Mouse (Mus musculus) stomach, embryonic 14.5 days (tissue): ENCODE data around the gene C1qtnf7. TPM values are rescaled to one million over a fixed set of nuclear protein-coding genes. Genes with fewer than 3 reads are reported as not detected.

Experiments used
- ATAC-seq: fragments of 200-750 bp; cut with Nextera tagmentation; 2 replicates; pipeline ENCODE4 v1.8.0; 2017; ENCODE audit warnings: low read depth, moderate TSS enrichment; ENCODE audit not compliant: insufficient number of reproducible peaks, insufficient read depth, low FRiP score
- H3K27ac ChIP-seq: fragments of 300-500 bp; sonication (generic); 2 replicates; pipeline ENCODE4 v1.5.1; 2014; ENCODE audit warnings: mild to moderate bottlenecking, low read length, moderate library complexity, mixed read lengths
- H3K27me3 ChIP-seq: fragments of 300-500 bp; sonication (generic); 2 replicates; pipeline ENCODE4 v1.6.1; 2014; ENCODE audit warnings: low read length, control low read depth, mixed read lengths; ENCODE audit not compliant: control insufficient read depth, insufficient read depth
- H3K36me3 ChIP-seq: fragments of 300-500 bp; sonication (generic); 2 replicates; pipeline ENCODE4 v1.6.1; 2014; ENCODE audit warnings: mild to moderate bottlenecking, control low read depth, low read length, moderate library complexity, mixed read lengths; ENCODE audit not compliant: control insufficient read depth, insufficient read depth
- H3K4me1 ChIP-seq: fragments of 300-500 bp; sonication (generic); 2 replicates; pipeline ENCODE4 v1.6.1; 2014; ENCODE audit warnings: low read length, control low read depth, mixed read lengths; ENCODE audit not compliant: control insufficient read depth, insufficient read depth
- H3K4me2 ChIP-seq: fragments of 300-500 bp; sonication (generic); replicated peaks from 2 replicates; pipeline ENCODE4 v1.6.1; 2014; ENCODE audit warnings: low read depth, low read length, control low read depth
- H3K4me3 ChIP-seq: fragments of 300-500 bp; sonication (generic); 2 replicates; pipeline ENCODE4 v1.5.1; 2014; ENCODE audit warnings: low read depth, low read length, control low read depth
- H3K9ac ChIP-seq: fragments of 300-500 bp; sonication (generic); replicated peaks from 2 replicates; pipeline ENCODE4 v1.6.1; 2014; ENCODE audit warnings: low read depth, mild to moderate bottlenecking, control low read depth, low read length, moderate library complexity, mixed read lengths
- H3K9me3 ChIP-seq: fragments of 300-500 bp; sonication (generic); 2 replicates; pipeline ENCODE4 v1.6.1; 2016; ENCODE audit warnings: low read depth, low read length, control low read depth; ENCODE audit not compliant: control insufficient read depth
- WGBS: fragments of 180-500 bp; shearing (Covaris S2); extraction: QIAGEN DNeasy Blood & Tissue Kit; methylation state at CpG from one replicate; pipeline ENCODE4 v1.1.7; 2014; 5-methylcytosine and 5-hydroxymethylcytosine counted together
- polyA plus RNA-seq: library from polyadenylated mRNA; unstranded; fragments of >200 nt; fragmentation: Nextera tagmentation; extraction: Ambion mirVana; gene quantifications from 2 replicates; pipeline ENCODE4 v1.2.1, GENCODE M21; 2014

C1qtnf7 gene
- polyA plus RNA-seq, 1 experiment from 2014 or later: 17.3 TPM

DNA sequence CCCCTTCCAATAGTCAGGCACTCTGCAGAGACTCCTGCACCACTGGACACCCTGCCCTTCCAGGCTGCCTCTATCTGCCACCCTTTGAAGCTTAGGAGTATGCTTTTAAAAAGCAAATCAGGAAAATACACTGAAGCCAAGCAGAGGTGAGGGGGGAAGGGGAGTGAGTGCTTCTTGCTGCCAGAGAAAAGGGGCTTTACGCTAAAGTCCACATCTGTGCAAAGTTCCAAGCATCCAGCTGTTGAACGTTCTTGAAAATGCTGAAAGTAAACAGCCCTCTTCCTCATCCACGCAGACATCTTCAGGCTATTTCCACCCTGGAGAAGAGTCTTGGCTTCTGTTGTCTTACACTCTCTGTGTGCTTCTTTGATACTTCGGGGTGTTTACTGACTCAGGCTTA is 34.6 kb downstream of the C1qtnf7 start:
- H3K27me3 ChIP-seq: no peaks in the 10 kb centered on the region
- no peak overlapping the region for H3K9ac ChIP-seq
- 23% methylated on average over 4 of the region's 4 CpGs for WGBS
- peak overlapping the region; percentile 88 for H3K27ac ChIP-seq
- H3K9me3 ChIP-seq: no peaks in the 10 kb centered on the region
- peaks cover 18% of the 10 kb centered on the region; the same call in 1 of the 2 replicates for H3K4me1 ChIP-seq
- H3K36me3 ChIP-seq: no peaks in the 10 kb centered on the region
- peak; percentile 59; the same call in 1 of the 2 replicates for ATAC-seq
- H3K4me2 ChIP-seq: peak overlapping the region; percentile 24
- H3K4me3 ChIP-seq: no peak overlapping the region

DNA sequence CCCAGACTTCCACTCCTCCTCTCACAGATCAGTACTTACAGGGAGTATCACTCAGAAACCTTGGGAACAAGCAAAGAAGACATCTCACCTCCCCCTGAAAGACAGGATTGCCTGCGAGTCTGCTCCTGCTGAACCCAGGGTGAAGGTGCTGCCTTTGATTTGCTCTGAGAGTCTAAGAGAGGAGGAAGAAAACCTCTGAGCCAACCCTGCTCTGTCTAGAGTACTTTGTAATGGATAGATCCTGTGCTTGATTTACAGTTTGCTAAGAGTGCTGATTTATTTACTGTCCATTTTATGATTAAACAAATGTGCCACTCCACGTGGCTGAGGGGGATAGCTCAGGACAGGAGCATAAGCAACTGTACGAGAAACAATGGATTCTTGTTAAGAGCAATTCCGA is 35.1 kb downstream of the C1qtnf7 start:
- Histone ChIP-seq H3K36me3 (no peaks in the 10 kb centered on the region), H3K27me3 (no peaks in the 10 kb centered on the region), H3K27ac (peak overlapping the region; percentile 88), H3K9ac (no peak overlapping the region), H3K4me2 (peak overlapping the region; percentile 24; the same call in 1 of the 2 replicates), H3K4me1 (peaks cover 18% of the 10 kb centered on the region; the same call in 1 of the 2 replicates), H3K4me3 (no peak overlapping the region), H3K9me3 (no peaks in the 10 kb centered on the region)
- ATAC-seq: no peak
- WGBS: 19% methylated on average over 4 of the region's 4 CpGs

- Histone ChIP-seq H3K9ac (no peak overlapping the region), H3K4me3 (no peak overlapping the region), H3K27me3 (no peaks in the 10 kb centered on the region), H3K4me1 (peaks cover 6% of the 10 kb centered on the region; the same call in 1 of the 2 replicates), H3K27ac (no peak overlapping the region), H3K36me3 (no peaks in the 10 kb centered on the region), H3K9me3 (no peaks in the 10 kb centered on the region), H3K4me2 (no peak overlapping the region)
- no peak for ATAC-seq
- 49% methylated on average over 2 of the region's 2 CpGs for WGBS
These were observed 39.5 kb downstream of the C1qtnf7 start for GRCm38 (mm10) chr5:43554871-43555270.

DNA sequence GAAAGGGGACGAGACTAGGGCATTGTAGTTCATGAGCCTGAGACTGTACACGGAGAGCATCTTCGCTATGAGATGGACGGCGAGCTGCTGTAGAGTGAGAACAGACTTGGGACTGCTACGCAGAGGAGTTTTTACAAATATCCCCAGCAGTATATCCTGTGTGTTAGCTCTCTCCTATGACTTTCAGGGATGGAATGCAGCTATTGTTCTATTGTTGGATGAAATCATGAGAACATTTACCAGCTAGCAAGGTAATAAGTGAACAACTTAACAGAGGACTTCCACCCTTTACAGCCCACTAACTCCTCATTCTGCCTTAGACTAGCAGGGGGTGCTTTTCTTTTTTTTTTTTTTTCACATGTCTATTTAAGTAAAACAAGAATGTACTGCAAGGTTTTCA is 40.1 kb downstream of the C1qtnf7 start:
- no peak overlapping the region for H3K27ac ChIP-seq

GRCm38 (mm10) chr5:43557436-43557835 is 42.1 kb downstream of the C1qtnf7 start:
- no peak overlapping the region for H3K4me3 ChIP-seq
- ATAC-seq: no peak
- H3K9me3 ChIP-seq: no peaks in the 10 kb centered on the region
- WGBS: 84% methylated on average over 5 of the region's 5 CpGs
- no peaks in the 10 kb centered on the region for H3K36me3 ChIP-seq
- H3K4me2 ChIP-seq: no peak overlapping the region
- no peaks in the 10 kb centered on the region for H3K27me3 ChIP-seq
- H3K9ac ChIP-seq: no peak overlapping the region
- peaks cover 5% of the 10 kb centered on the region; the same call in 1 of the 2 replicates for H3K4me1 ChIP-seq
- no peak overlapping the region for H3K27ac ChIP-seq

More for the DNA sequence above, 40.1 kb downstream of the C1qtnf7 start:
- 84% methylated on average over 6 of the region's 6 CpGs for WGBS
- Histone ChIP-seq H3K4me2 (no peak overlapping the region), H3K4me3 (no peak overlapping the region), H3K9ac (no peak overlapping the region), H3K27me3 (no peaks in the 10 kb centered on the region), H3K9me3 (no peaks in the 10 kb centered on the region), H3K36me3 (no peaks in the 10 kb centered on the region), H3K4me1 (peaks cover 3% of the 10 kb centered on the region; the same call in 1 of the 2 replicates)
- no peak for ATAC-seq

GRCm38 (mm10) chr5:43561639-43562252 is 46.4 kb downstream of the C1qtnf7 start:
- no peak overlapping the region for H3K4me3 ChIP-seq
- peaks cover 5% of the 10 kb centered on the region; the same call in 1 of the 2 replicates for H3K4me1 ChIP-seq
- H3K4me2 ChIP-seq: no peak overlapping the region
- H3K9me3 ChIP-seq: no peaks in the 10 kb centered on the region
- no peaks in the 10 kb centered on the region for H3K27me3 ChIP-seq
- H3K36me3 ChIP-seq: no peaks in the 10 kb centered on the region
- ATAC-seq: no peak
- no peak overlapping the region; the same call in 1 of the 2 replicates for H3K27ac ChIP-seq
- WGBS: 28% methylated on average over 2 of the region's 2 CpGs
- H3K9ac ChIP-seq: no peak overlapping the region

- H3K4me3 ChIP-seq: no peak overlapping the region
- 41% methylated on average over 3 of the region's 3 CpGs for WGBS
- H3K9ac ChIP-seq: no peak overlapping the region
- H3K27ac ChIP-seq: peak overlapping the region; percentile 17; the same call in 1 of the 2 replicates
- peaks cover 10% of the 10 kb centered on the region; the same call in 1 of the 2 replicates for H3K4me1 ChIP-seq
- no peaks in the 10 kb centered on the region for H3K27me3 ChIP-seq
- no peaks in the 10 kb centered on the region for H3K36me3 ChIP-seq
- H3K4me2 ChIP-seq: no peak overlapping the region
- ATAC-seq: peak; percentile 49; the same call in 1 of the 2 replicates
- no peaks in the 10 kb centered on the region for H3K9me3 ChIP-seq
These were observed 54.5 kb downstream of the C1qtnf7 start for GRCm38 (mm10) chr5:43569720-43570359.

GRCm38 (mm10) chr5:43582876-43583275 is 67.5 kb downstream of the C1qtnf7 start:
- H3K4me2 ChIP-seq: no peak overlapping the region
- no peaks in the 10 kb centered on the region for H3K36me3 ChIP-seq
- H3K4me3 ChIP-seq: no peak overlapping the region
- H3K9me3 ChIP-seq: no peaks in the 10 kb centered on the region
- peaks cover 8% of the 10 kb centered on the region; the same call in 1 of the 2 replicates for H3K4me1 ChIP-seq
- H3K9ac ChIP-seq: no peak overlapping the region
- H3K27ac ChIP-seq: no peak overlapping the region
- H3K27me3 ChIP-seq: no peaks in the 10 kb centered on the region
- no peak for ATAC-seq
- WGBS: 44% methylated on average over 2 of the region's 2 CpGs
